Mouse (Mus musculus): ENCODE measurements around the gene Ssx2ip.

- TF ChIP-seq CTCF (IDR thresholded peaks at IDR 0.05; ENCODE audit: insufficient read depth, low read depth, low read length) (no peak), POLR2A (IDR thresholded peaks at IDR 0.05; ENCODE audit: insufficient read depth, low read depth, low read length) (no peak)
Measured at GRCm38 (mm10) chr3:146381471-146381870, 23.0 kb upstream of the Ssx2ip start.
